Mouse (Mus musculus) kidney, embryonic 15.5 days (tissue): ENCODE results near the gene Sec22a. TPM values are rescaled to one million over a fixed set of nuclear protein-coding genes. Genes with fewer than 3 reads are reported as not detected.
A peak's percentile ranks its signal among the peaks of the same experiment; 100 is the strongest.

Experiments
- ATAC-seq: fragments of 200-750 bp; cut with Nextera tagmentation; replicated peaks from 2 replicates; pipeline ENCODE4 v1.8.0; 2017; ENCODE audit warnings: moderate TSS enrichment; ENCODE audit not compliant: low FRiP score
- H3K27ac ChIP-seq: fragments of 300-500 bp; sonication (generic); 2 replicates; pipeline ENCODE4 v1.5.1; 2015; ENCODE audit warnings: mild to moderate bottlenecking, inconsistent platforms
- H3K27me3 ChIP-seq: fragments of 300-500 bp; sonication (generic); 2 replicates; pipeline ENCODE4 v1.6.1; 2015; ENCODE audit warnings: inconsistent platforms
- H3K36me3 ChIP-seq: fragments of 300-500 bp; sonication (generic); 2 replicates; pipeline ENCODE4 v1.6.1; 2015; ENCODE audit warnings: inconsistent platforms
- H3K4me1 ChIP-seq: fragments of 300-500 bp; sonication (generic); 2 replicates; pipeline ENCODE4 v1.6.1; 2015; ENCODE audit warnings: inconsistent platforms
- H3K4me2 ChIP-seq: fragments of 300-500 bp; sonication (generic); 2 replicates; pipeline ENCODE4 v1.6.1; 2015; ENCODE audit warnings: moderate library complexity, mild to moderate bottlenecking, inconsistent platforms
- H3K4me3 ChIP-seq: fragments of 300-500 bp; sonication (generic); replicated peaks from 2 replicates; pipeline ENCODE4 v1.5.1; 2015; ENCODE audit warnings: mild to moderate bottlenecking, inconsistent platforms
- H3K9ac ChIP-seq: fragments of 300-500 bp; sonication (generic); 2 replicates; pipeline ENCODE4 v1.6.1; 2015; ENCODE audit warnings: mild to moderate bottlenecking, inconsistent platforms
- H3K9me3 ChIP-seq: fragments of 300-500 bp; sonication (generic); replicated peaks from 2 replicates; pipeline ENCODE4 v1.6.1; 2016; ENCODE audit warnings: inconsistent platforms
- WGBS: fragments of 180-500 bp; shearing (Covaris S2); methylation state at CpG from one replicate; pipeline ENCODE4 v1.1.7; 2015; ENCODE audit warnings: mixed read lengths; 5-methylcytosine and 5-hydroxymethylcytosine counted together
- polyA plus RNA-seq: library from polyadenylated mRNA; unstranded; fragments of >200 nt; fragmentation: Nextera tagmentation; extraction: Ambion mirVana; gene quantifications from 2 replicates; pipeline ENCODE4 v1.2.1, GENCODE M21; 2015

The Sec22a gene
- polyA plus RNA-seq, 1 experiment from 2014 or later, result 48.9 TPM

DNA sequence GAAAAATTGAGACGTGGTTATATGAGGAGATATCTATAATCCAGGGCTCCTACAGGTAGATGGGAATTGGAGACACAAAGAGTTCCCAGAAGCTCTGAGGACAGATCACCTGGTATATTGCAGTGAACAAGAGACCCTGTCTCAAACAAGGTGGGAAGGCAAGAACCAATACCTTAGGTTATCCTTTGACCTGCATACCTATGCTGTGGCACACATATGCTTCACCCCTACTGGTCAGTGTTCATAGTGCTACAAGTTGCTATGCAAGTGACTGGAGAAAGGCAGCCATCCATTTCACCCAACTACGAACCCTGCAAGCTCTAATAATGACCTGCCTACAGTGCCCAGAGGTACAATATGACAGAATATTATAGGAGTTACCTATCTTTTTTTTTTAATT is 1.5 kb downstream of the Sec22a start:
- no peak for ATAC-seq
- Histone ChIP-seq H3K9ac (no peak overlapping the region), H3K36me3 (peaks cover 21% of the 10 kb centered on the region; the same call in 1 of the 2 replicates), H3K27ac (no peak overlapping the region), H3K4me3 (no peak overlapping the region), H3K4me1 (0 out of 2 replicates have a peak, but pooled peaks cover 11% of the 10 kb centered on the region), H3K4me2 (peak overlapping the region; percentile 73; the same call in 1 of the 2 replicates), H3K27me3 (no peaks in the 10 kb centered on the region), H3K9me3 (no peaks in the 10 kb centered on the region)
- 79% methylated on average over 2 of the region's 2 CpGs for WGBS

- Histone ChIP-seq H3K27ac (no peak overlapping the region), H3K9ac (no peak overlapping the region), H3K9me3 (no peaks in the 10 kb centered on the region), H3K4me2 (no peak overlapping the region), H3K4me1 (0 out of 2 replicates have a peak, but pooled peaks cover 11% of the 10 kb centered on the region), H3K27me3 (no peaks in the 10 kb centered on the region), H3K4me3 (no peak overlapping the region), H3K36me3 (peaks cover 21% of the 10 kb centered on the region; the same call in 1 of the 2 replicates)
- WGBS, result 32% methylated on average over 6 of the region's 6 CpGs
- ATAC-seq, result no peak
These were observed 3.1 kb downstream of the Sec22a start for GRCm38 (mm10) chr16:35360593-35360992.

DNA sequence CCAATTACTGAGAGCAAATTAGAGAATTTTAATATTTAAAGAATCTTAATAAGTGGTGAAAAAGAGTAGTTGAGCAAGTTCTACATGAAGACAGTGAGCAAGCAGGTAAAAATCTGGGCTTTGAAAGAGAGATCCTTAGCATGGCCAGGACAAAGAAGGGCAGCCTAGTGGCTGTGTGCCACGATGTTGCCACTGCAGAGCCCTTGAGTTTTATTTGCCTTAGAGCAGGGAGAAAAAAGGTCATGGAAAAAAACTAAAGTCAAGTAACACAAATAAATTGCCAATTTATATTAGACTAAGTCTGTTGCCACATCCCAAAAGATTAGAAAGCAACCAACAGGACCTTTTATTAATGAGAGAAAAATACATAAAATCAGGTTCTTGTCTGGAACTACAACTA is 6.3 kb downstream of the Sec22a start:
- no peak overlapping the region for H3K4me3 ChIP-seq
- no peaks in the 10 kb centered on the region for H3K9me3 ChIP-seq
- H3K4me1 ChIP-seq, result 0 out of 2 replicates have a peak, but pooled peaks cover 2% of the 10 kb centered on the region
- H3K9ac ChIP-seq, result no peak overlapping the region
- H3K27me3 ChIP-seq, result no peaks in the 10 kb centered on the region
- H3K27ac ChIP-seq, result no peak overlapping the region
- peaks cover 21% of the 10 kb centered on the region; the same call in 1 of the 2 replicates for H3K36me3 ChIP-seq
- ATAC-seq, result no peak
- H3K4me2 ChIP-seq, result no peak overlapping the region
- 81% methylated on average over 1 of the region's 1 CpGs for WGBS

DNA sequence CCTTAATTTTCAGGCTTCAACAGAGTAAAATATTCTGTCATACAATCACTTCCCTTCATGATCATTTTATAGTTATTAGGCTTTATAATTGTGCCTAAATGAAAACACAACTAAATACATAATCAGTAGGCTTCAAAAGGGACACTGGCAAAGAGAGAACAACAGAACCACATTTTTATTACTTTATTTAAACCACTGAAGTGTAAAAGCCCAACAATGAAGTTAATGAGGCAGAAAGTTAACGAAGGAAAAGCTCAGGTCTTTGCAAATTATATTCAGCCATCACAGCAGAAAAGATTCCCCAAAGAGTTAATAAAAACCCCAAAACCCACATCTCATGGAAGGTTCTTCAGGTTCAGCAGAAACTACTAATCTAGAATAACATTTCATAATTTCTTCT is 33.3 kb downstream of the Sec22a start:
- H3K4me1 ChIP-seq, result no peaks in the 10 kb centered on the region

GRCm38 (mm10) chr16:35319773-35320172 is 43.9 kb downstream of the Sec22a start:
- H3K4me3 ChIP-seq, result no peak overlapping the region
- H3K9ac ChIP-seq, result no peak overlapping the region
- H3K9me3 ChIP-seq, result no peaks in the 10 kb centered on the region
- no peak overlapping the region for H3K27ac ChIP-seq
- peaks cover 7% of the 10 kb centered on the region; the same call in 1 of the 2 replicates for H3K36me3 ChIP-seq
- H3K4me2 ChIP-seq, result no peak overlapping the region
- no peak for ATAC-seq
- no peaks in the 10 kb centered on the region for H3K4me1 ChIP-seq
- 89% methylated on average over 2 of the region's 2 CpGs for WGBS
- no peaks in the 10 kb centered on the region for H3K27me3 ChIP-seq

More for the DNA sequence above, 33.3 kb downstream of the Sec22a start:
- no peak for ATAC-seq
- Histone ChIP-seq H3K36me3 (peaks cover 16% of the 10 kb centered on the region), H3K9me3 (no peaks in the 10 kb centered on the region), H3K27ac (no peak overlapping the region), H3K4me2 (no peak overlapping the region), H3K4me3 (no peak overlapping the region), H3K27me3 (no peaks in the 10 kb centered on the region), H3K9ac (no peak overlapping the region)
- WGBS, result 31% methylated on average over 1 of the region's 1 CpGs

GRCm38 (mm10) chr16:35319335-35319734 is 44.4 kb downstream of the Sec22a start:
- Histone ChIP-seq H3K36me3 (peaks cover 7% of the 10 kb centered on the region; the same call in 1 of the 2 replicates), H3K27ac (no peak overlapping the region), H3K27me3 (no peaks in the 10 kb centered on the region), H3K4me1 (no peaks in the 10 kb centered on the region), H3K9ac (no peak overlapping the region), H3K9me3 (no peaks in the 10 kb centered on the region), H3K4me2 (no peak overlapping the region), H3K4me3 (no peak overlapping the region)
- 21% methylated on average over 4 of the region's 4 CpGs for WGBS
- no peak for ATAC-seq

DNA sequence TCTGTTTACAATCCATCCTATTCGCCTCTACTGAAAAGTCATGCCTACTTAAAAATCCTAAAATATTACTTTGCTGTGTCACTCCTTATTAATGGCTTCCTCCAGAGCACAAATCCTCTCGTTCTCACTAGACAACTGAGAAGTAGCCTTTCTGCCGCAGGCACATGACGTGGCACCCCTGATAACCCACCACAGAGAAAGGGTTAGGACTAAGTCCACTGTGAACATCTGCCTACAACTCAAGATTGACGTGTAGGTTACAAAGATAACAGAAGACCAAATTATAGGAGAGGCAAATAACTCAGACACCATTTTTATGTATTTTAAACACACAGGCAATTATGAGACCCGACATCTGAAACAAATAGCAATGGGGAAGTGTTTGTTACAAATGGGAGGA is 45.3 kb downstream of the Sec22a start:
- Histone ChIP-seq H3K4me3 (no peak overlapping the region), H3K9me3 (no peaks in the 10 kb centered on the region), H3K9ac (no peak overlapping the region), H3K4me2 (no peak overlapping the region), H3K4me1 (no peaks in the 10 kb centered on the region), H3K36me3 (peaks cover 13% of the 10 kb centered on the region), H3K27me3 (no peaks in the 10 kb centered on the region), H3K27ac (no peak overlapping the region)
- no peak for ATAC-seq
- WGBS, result 61% methylated on average over 6 of the region's 6 CpGs

DNA sequence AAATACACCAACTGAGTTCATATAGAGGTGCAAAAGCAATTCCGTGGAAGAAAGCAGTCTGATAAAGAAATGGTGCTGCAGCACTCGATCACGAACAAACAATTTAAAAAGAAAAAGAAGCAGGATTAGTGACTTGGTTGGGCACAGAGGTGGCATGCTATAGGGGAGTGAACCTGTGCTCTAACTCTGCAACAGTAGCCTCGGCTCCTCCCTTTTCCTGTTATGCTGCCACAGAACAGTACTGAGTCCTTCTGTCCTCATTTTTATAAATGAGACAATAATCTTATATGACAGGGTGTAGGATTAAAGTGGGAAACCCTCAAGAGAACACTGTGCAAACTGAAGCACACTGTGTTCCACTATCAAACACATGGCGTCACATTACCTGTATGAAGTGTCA is 46.3 kb downstream of the Sec22a start:
- no peak overlapping the region for H3K4me3 ChIP-seq
- no peaks in the 10 kb centered on the region for H3K4me1 ChIP-seq
- no peak overlapping the region for H3K4me2 ChIP-seq
- no peaks in the 10 kb centered on the region for H3K27me3 ChIP-seq
- 88% methylated on average over 5 of the region's 5 CpGs for WGBS
- H3K36me3 ChIP-seq, result peaks cover 20% of the 10 kb centered on the region
- no peak for ATAC-seq
- H3K27ac ChIP-seq, result no peak overlapping the region
- no peak overlapping the region for H3K9ac ChIP-seq
- H3K9me3 ChIP-seq, result no peaks in the 10 kb centered on the region

DNA sequence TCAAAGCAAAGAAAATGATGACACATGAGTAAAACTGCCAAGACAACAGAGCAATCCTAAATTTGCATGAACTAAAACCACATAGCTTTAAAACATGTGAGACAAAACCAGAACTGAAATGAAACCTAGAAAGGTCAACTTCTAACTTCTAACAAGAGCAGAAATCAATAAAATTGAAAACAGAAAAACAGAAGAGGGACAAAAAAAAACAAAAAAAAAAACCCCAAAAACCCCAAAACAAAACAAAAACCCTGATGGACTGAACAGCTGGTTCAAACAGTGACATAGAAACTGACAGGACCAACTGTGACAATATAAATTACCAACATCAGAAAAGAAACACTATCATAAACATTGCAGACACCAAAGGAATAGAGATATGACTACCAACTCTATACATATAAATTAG is 46.9 kb downstream of the Sec22a start:
- Histone ChIP-seq H3K36me3 (peaks cover 24% of the 10 kb centered on the region), H3K4me1 (no peaks in the 10 kb centered on the region), H3K9me3 (no peaks in the 10 kb centered on the region), H3K27me3 (no peaks in the 10 kb centered on the region), H3K4me2 (no peak overlapping the region), H3K27ac (no peak overlapping the region), H3K4me3 (no peak overlapping the region), H3K9ac (no peak overlapping the region)
- no peak for ATAC-seq

DNA sequence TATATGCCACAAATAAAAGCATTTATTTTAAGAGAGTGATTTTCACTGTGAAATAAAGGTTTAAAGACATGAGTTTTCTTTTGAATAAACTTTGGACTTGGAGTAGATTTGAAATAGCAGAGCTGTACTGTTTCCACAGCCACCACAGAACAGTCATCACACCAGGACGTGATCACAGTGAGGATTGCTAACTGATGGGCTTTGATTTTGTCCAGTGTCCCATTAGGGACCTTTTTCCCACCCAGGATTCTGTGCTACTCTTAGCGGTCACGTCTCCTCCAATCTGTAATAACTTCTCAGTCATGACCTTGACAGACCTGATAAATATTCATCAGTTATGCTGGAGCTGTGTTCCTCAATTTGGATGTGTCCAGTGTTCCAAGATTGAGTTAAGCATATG is 48.2 kb downstream of the Sec22a start:
- Histone ChIP-seq H3K36me3 (peaks cover 24% of the 10 kb centered on the region), H3K9ac (no peak overlapping the region), H3K27ac (no peak overlapping the region), H3K4me3 (no peak overlapping the region), H3K27me3 (no peaks in the 10 kb centered on the region), H3K4me2 (no peak overlapping the region), H3K4me1 (no peaks in the 10 kb centered on the region), H3K9me3 (no peaks in the 10 kb centered on the region)
- ATAC-seq, result no peak
- 75% methylated on average over 3 of the region's 3 CpGs for WGBS

DNA sequence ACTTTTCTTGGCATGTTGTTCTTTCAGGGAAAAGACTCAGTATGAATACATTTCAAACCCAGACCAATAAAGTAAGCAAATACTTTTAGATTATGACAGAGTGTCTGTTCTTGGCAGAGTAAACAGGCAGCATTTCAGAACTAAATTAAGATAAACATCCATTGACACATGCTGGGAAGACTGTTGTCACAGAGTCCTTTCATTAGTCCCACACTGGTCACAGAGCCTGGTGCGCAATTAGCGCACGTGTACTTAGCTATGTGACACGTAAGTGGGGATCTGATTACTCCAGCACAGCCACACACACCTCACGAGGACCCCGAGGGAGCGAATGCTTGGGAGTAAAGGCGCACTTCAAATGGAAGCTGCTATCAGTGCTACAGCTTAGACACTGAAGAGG is 52.1 kb downstream of the Sec22a start:
- ATAC-seq, result no peak
- 58% methylated on average over 8 of the region's 8 CpGs for WGBS
- Histone ChIP-seq H3K4me3 (no peak overlapping the region), H3K27me3 (no peaks in the 10 kb centered on the region), H3K36me3 (peaks cover 21% of the 10 kb centered on the region), H3K9ac (no peak overlapping the region), H3K4me2 (no peak overlapping the region), H3K4me1 (no peaks in the 10 kb centered on the region), H3K9me3 (no peaks in the 10 kb centered on the region), H3K27ac (no peak overlapping the region)

DNA sequence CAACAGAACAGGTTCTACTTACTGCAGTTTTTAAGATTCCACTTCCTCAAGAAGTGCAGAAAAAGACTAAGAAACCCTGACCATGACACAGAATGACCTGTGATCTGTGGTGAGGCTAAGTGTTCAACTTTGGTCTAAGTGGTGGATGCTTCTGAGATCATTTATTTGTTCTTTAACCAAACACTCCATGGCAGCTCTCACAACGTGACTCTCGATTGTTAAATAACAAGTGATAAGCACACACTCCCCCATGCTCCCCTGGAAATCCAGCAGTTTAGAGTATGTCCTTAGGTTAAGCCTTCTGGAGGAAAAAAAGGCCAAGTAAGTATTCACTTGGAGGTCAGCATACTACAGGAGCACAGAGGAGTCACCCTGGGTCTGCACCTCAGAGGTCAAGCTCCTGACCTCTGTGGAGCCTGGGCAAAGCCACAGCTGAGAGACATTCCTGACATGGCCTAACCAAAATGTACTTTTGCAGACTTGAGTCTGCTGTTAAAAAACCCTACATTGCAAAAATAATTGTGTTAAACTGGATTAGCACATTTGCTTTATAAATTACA is 53.1 kb downstream of the Sec22a start:
- H3K27ac ChIP-seq, result no peak overlapping the region
- no peak overlapping the region for H3K4me2 ChIP-seq
- no peaks in the 10 kb centered on the region for H3K27me3 ChIP-seq
- WGBS, result 38% methylated on average over 2 of the region's 2 CpGs
- H3K36me3 ChIP-seq, result peaks cover 18% of the 10 kb centered on the region
- no peak overlapping the region for H3K9ac ChIP-seq
- no peak for ATAC-seq
- no peaks in the 10 kb centered on the region for H3K4me1 ChIP-seq
- no peak overlapping the region for H3K4me3 ChIP-seq
- H3K9me3 ChIP-seq, result no peaks in the 10 kb centered on the region

DNA sequence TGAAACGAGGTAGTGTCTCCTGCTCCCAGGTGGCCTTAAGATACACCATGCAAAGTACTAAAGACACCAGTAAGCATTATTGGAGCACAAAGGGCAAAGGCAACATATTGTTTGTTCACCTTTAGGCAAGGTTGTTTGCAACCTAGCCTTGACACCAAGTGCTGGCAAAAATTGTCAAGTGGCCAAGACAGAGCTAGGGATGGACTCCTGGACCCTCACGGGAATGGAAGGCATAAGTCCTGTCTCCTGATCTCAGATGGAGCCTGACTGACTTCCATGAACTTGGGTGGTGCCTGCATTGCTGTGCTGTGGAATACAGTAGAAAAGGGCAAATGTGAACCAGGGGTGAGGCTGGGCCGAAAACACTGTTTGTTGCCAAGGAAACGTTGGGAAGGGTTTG is 54.1 kb downstream of the Sec22a start:
- H3K4me3 ChIP-seq, result no peak overlapping the region
- ATAC-seq, result no peak
- H3K9ac ChIP-seq, result no peak overlapping the region
- H3K27ac ChIP-seq, result no peak overlapping the region
- no peak overlapping the region for H3K4me2 ChIP-seq
- no peaks in the 10 kb centered on the region for H3K4me1 ChIP-seq
- no peaks in the 10 kb centered on the region for H3K27me3 ChIP-seq
- H3K36me3 ChIP-seq, result peaks cover 18% of the 10 kb centered on the region
- H3K9me3 ChIP-seq, result no peaks in the 10 kb centered on the region
- 88% methylated on average over 4 of the region's 4 CpGs for WGBS
